Mouse (Mus musculus) neural tube, embryonic 10.5 days (tissue): ENCODE measurements around the gene Ptprt.
"Not testable (repeated sequence)": the region's sequence is repeated elsewhere in the genome, so short reads cannot be mapped to it uniquely, and the experiment has no call there.

ENCODE experiments used
- DNase-seq: peaks from one replicate; pipeline ENCODE4 v3.0.0-alpha.2; 2017; ENCODE audit warnings: low spot score; ENCODE audit errors: extremely low spot score

The Ptprt gene

DNA sequence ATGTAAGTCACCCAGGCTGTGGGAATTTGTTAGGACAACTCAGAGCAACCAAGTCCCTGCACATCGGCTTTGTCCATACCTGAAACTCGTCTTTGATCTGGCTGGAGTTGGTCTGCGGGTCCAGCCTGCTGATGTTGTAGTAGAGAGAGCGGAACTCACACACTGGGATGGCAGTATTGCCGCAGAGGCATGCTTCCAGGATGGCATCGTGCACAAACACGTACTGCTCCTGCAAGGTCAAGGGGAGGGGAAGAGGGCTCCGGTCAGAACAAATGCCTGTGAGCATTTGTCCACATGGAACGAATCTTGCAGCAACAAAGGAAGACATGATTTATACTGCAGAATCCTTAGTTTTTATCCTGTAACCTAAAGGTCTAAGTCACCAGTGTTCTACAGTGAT, 1107.3 kb downstream of the Ptprt start:
- no peak for DNase-seq

DNA sequence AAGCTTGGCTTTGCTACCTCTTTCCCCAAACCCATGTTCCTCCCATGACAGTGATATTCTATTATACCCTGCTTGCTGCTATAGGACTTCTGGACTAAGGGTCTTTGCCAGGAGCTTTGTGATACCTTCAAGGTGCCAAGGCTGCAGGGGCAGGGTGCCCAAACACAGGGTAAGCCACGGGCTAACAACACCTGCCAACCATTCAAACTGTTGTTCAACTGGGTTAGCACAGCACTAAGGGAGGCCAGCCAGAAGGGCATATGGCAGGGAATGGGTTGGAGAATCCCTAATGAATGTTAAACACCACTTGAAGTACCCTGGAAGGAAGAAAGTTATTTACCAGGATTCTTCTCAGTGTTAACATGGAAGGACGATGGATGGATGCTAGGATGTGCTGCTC, 1108.9 kb downstream of the Ptprt start:
- DNase-seq = no peak

- DNase-seq = no peak
These were observed 1111.4 kb downstream of the Ptprt start for GRCm38 (mm10) chr2:161549577-161549976.

GRCm38 (mm10) chr2:161547318-161547717, 1113.6 kb downstream of the Ptprt start:
- DNase-seq = no peak

GRCm38 (mm10) chr2:161545406-161545805, 1115.5 kb downstream of the Ptprt start:
- DNase-seq = no peak

GRCm38 (mm10) chr2:161534151-161534550, 1126.8 kb downstream of the Ptprt start:
- no peak for DNase-seq

DNA sequence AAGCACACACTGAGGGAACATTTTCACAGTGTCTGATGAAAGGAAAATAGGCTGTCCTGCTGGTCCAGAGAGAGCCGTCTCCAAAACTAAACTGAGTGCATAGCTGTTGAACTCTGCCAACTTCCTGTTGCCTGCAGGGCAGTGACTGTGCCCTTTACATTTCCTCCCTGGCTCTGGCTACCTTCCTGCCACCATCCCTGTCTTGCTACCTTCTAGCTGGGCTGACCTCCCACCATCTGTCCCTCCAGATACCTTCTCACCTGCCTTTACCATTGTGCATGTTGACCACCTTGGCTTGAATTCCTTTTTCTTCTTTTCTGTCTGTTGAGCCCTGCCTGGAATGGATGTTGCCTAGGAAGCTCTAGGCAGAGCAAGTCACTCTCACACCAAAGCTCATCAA, 1133.8 kb downstream of the Ptprt start:
- no peak for DNase-seq

GRCm38 (mm10) chr2:161519671-161520070, 1141.3 kb downstream of the Ptprt start:
- no peak for DNase-seq

DNA sequence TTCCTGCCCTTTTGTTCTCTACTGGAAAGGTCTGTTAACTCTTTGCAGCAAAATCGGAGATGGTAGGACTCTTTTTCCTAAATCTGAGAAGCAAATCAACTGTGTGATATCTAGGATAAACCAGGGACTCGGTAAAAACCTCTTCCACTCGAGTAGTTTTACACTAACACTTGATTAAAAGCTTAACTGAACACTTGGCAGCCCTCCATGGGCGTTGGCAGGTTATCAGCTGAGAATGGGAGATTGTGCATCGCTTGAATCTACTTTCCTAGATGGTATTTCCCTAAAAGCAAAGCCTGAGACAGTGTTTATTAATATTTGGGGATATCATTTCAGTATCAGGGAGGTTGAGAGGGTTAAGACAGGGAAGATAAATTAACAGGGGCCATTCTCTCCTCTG, 1144.0 kb downstream of the Ptprt start:
- DNase-seq = no peak

DNA sequence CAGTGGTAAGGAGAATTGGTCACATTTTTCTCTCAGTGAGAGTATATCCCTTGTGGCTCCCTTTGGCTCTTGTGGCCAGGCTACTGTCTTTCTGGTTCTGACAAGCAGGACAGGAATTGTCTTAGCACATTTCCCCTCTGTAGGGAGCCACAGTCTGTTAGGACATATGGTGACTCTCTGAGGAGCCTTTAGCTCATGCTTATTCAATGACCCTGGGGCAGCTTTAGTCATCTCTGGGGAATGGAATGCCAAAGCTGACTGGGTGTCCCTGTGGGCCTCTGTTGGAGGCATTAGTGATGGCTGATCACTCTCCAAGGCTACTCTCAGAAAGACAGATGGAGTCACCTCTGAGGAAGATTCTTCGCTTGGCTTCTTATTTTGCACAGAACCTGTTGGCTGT, 1147.7 kb downstream of the Ptprt start:
- no peak for DNase-seq

GRCm38 (mm10) chr2:161511880-161512570, 1148.9 kb downstream of the Ptprt start:
- not testable (repeated sequence) for DNase-seq

DNA sequence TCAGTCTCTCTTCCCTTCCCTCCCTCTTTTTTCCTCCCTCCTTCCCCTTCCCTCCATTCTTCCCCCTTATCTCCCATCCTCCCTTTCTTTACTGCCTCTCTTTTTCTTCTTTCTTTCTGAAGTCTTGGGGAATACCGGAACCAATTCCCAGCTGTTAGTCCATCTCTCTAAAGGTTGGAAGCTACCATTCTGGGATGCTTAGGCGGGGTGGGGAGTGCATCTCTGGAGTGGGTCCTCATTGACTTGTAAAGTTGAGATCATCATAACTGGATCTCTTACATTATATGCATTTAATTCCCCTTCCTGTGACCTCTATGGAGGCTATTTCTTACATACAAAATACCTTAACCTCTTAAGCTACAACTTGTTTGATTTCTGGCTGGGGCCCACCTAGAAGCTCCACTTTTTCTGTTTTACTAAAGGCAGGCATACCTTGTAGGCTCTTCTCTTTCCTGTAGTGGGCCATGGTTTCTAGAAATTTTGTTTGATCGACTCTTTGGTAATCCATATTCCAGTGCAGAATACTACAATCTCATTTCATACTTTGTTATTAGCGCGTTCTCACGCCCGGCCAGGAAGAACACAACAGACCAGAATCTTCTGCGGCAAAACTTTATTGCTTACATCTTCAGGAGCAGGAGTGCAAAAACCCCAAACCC, 1149.7 kb downstream of the Ptprt start:
- peak; percentile 19 for DNase-seq

GRCm38 (mm10) chr2:161499097-161499899, 1161.6 kb downstream of the Ptprt start:
- peak; percentile 19 for DNase-seq

DNA sequence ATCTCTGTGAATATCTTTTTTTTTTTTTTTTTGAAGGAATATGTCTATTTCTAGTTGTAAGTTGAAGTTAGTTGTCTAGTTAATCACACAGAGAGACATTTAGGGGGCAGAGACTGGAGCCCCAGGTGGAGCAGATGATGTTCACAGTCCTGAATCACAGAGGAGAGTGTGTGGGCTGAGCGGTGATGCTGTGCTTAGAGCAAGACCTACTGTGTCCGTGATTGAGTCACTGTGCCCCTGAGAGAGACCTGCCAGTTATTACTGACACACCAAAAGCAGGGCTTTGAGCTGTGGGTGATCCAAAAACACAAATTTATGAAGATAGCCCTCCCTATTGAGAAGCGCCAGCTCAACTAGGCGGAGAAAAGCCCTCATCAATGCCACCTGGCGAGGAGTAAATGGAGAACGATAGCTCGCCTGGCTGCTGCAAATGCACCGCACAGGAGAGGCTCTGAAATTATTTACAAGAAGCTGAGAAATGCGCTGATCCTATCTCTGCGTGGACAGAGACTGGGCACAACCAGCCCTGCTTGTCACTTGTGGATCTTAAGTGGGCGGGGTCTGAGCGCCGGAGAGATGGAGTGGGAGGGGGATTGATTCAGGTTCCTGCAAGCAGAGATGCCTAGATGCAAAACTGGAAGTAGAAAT, 1162.4 kb downstream of the Ptprt start:
- DNase-seq = peak; percentile 15

- no peak for DNase-seq
These were observed 1179.2 kb downstream of the Ptprt start for GRCm38 (mm10) chr2:161481741-161482140.

- DNase-seq = no peak
These were observed 1180.5 kb downstream of the Ptprt start for GRCm38 (mm10) chr2:161480445-161480844.
